Mouse (Mus musculus): Measurements from ENCODE around the gene Zbtb12. TPM values are rescaled to one million over a fixed set of nuclear protein-coding genes. Genes with fewer than 3 reads are reported as not detected.
A peak's percentile ranks its signal among the peaks of the same experiment; 100 is the strongest.

The Zbtb12 gene
- polyA plus RNA-seq, 1 experiment from 2014 or later = 1.1 TPM

DNA sequence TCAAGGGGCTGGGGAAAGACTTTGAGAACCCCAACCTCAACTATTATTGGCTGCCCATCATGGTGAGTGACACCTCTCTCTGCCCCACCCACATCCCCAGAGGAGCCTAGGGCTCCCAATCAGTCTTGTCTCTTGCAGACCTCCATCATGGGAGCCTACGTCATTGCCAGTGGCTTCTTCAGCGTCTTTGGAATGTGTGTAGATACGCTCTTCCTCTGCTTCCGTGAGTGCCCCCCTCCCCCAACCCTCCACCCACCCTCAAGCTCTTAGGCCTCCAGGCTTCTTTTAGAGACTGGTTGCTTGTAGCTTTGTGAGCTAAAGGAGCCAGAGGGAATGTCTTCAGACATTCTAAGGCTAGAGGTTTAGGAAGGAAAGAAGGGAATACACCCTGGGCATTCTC is 49.6 kb downstream of the Zbtb12 start:
- no peaks in the 10 kb centered on the region for H3K9me3 ChIP-seq (replicated peaks; ENCODE audit: control insufficient read depth, low read length)
- H3K4me3 ChIP-seq (replicated peaks; ENCODE audit: low read length) = no peak overlapping the region
- H3K27ac ChIP-seq (ENCODE audit: low read length) = no peak overlapping the region
- peaks cover 7% of the 10 kb centered on the region for H3K4me1 ChIP-seq (ENCODE audit: control insufficient read depth, insufficient read depth, low read length)
- ATAC-seq (ENCODE audit: insufficient read depth, low FRiP score) = no peak
- no peak overlapping the region for H3K9ac ChIP-seq (ENCODE audit: low read length)
- H3K27me3 ChIP-seq (ENCODE audit: control insufficient read depth, insufficient read depth, low read length) = no peaks in the 10 kb centered on the region
- H3K4me2 ChIP-seq (ENCODE audit: low read depth, low read length) = no peak overlapping the region
- H3K36me3 ChIP-seq (ENCODE audit: control insufficient read depth, insufficient read depth, low read length) = no peaks in the 10 kb centered on the region
- 46% methylated on average over 4 of the region's 4 CpGs for WGBS

DNA sequence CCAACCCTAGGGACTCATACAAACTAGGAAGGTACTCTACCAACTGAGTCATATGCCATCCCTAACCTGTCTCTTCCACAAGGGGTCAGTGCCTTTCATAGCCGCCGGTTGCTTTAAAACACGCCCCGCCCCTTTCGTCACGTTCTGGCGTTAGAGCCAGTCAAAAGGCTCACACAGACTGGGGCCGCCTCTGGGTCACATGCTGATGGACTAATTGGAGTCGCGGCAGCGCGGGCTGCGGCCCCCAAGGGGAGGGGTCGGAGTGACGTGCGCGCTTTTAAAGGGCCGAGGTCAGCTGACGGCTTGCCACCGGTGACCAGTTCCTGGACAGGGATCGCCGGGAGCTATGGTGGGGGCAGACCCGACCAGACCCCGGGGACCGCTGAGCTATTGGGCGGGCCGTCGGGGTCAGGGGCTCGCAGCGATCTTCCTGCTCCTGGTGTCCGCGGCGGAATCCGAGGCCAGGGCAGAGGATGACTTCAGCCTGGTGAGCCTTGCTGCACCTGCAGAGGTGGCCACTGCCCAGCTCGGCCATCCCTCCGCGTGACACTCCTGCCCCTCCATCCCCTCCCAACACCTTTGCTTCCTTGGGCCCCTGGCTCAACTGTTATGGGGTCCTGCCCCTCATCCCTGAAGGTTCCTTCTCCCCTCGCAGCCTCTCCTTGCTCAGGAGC is 51.9 kb downstream of the Zbtb12 start, which contains the start of gene Neu1:
Gene Neu1 (plus strand): TSS at position 193 of the 674 bp plus-strand sequence.
- Histone ChIP-seq H3K4me3 (replicated peaks; ENCODE audit: low read length) (peak within 1 kb of the TSS; percentile 83), H3K9ac (ENCODE audit: low read length) (peak within 1 kb of the TSS; percentile 85), H3K27ac (ENCODE audit: low read length) (peak within 1 kb of the TSS; percentile 49), H3K36me3 (ENCODE audit: control insufficient read depth, insufficient read depth, low read length) (no peaks in the 10 kb centered on the region), H3K9me3 (replicated peaks; ENCODE audit: control insufficient read depth, low read length) (no peaks in the 10 kb centered on the region), H3K4me1 (ENCODE audit: control insufficient read depth, insufficient read depth, low read length) (peaks cover 7% of the 10 kb centered on the region), H3K27me3 (ENCODE audit: control insufficient read depth, insufficient read depth, low read length) (no peaks in the 10 kb centered on the region), H3K4me2 (ENCODE audit: low read depth, low read length) (peak within 1 kb of the TSS; percentile 99)
- under 1% methylated on average over 38 of the region's 38 CpGs for WGBS
- ATAC-seq (ENCODE audit: insufficient read depth, low FRiP score) = peak; percentile 97

DNA sequence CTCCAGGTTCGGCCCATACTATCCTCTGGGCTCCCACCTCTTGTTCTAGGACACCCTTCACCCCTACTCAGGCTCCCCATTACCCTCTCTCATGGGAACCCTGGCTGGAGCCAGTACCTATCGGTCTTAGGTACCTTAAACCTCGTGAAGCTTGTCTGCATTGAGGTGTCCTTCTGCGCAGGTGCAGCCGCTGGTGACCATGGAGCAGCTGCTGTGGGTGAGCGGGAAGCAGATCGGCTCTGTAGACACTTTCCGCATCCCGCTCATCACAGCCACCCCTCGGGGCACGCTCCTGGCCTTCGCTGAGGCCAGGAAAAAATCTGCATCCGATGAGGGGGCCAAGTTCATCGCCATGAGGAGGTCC is 52.4 kb downstream of the Zbtb12 start:
- peak overlapping the region; percentile 85 for H3K9ac ChIP-seq (ENCODE audit: low read length)
- H3K27ac ChIP-seq (ENCODE audit: low read length) = peak overlapping the region; percentile 49; the same call in 1 of the 2 replicates
- H3K4me1 ChIP-seq (ENCODE audit: control insufficient read depth, insufficient read depth, low read length) = peaks cover 7% of the 10 kb centered on the region
- H3K4me3 ChIP-seq (replicated peaks; ENCODE audit: low read length) = peak overlapping the region; percentile 83
- no peaks in the 10 kb centered on the region for H3K9me3 ChIP-seq (replicated peaks; ENCODE audit: control insufficient read depth, low read length)
- no peaks in the 10 kb centered on the region for H3K27me3 ChIP-seq (ENCODE audit: control insufficient read depth, insufficient read depth, low read length)
- ATAC-seq (ENCODE audit: insufficient read depth, low FRiP score) = peak; percentile 6; the same call in 1 of the 2 replicates
- 9% methylated on average over 14 of the region's 14 CpGs for WGBS
- no peaks in the 10 kb centered on the region for H3K36me3 ChIP-seq (ENCODE audit: control insufficient read depth, insufficient read depth, low read length)
- H3K4me2 ChIP-seq (ENCODE audit: low read depth, low read length) = peak overlapping the region; percentile 99

DNA sequence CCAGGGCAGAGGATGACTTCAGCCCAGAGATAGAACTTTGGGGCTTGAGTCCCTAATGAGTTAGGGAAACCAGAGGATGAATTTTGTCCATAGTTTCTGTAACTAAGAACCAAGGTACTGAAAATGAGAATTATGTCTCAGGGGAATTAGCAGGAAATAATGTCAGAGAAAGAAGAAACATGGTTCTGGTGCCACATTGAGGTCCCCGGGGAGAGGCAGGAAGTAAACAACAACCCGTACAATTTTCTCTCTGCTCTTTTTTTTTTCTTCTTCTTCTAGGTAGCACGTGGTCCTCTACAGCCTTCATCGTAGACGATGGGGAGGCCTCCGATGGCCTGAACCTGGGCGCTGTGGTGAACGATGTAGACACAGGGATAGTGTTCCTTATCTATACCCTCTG is 53.0 kb downstream of the Zbtb12 start:
- Histone ChIP-seq H3K4me1 (ENCODE audit: control insufficient read depth, insufficient read depth, low read length) (peaks cover 7% of the 10 kb centered on the region), H3K27me3 (ENCODE audit: control insufficient read depth, insufficient read depth, low read length) (no peaks in the 10 kb centered on the region), H3K9ac (ENCODE audit: low read length) (peak overlapping the region; percentile 85), H3K36me3 (ENCODE audit: control insufficient read depth, insufficient read depth, low read length) (no peaks in the 10 kb centered on the region), H3K4me3 (replicated peaks; ENCODE audit: low read length) (peak overlapping the region; percentile 83), H3K27ac (ENCODE audit: low read length) (no peak overlapping the region), H3K4me2 (ENCODE audit: low read depth, low read length) (peak overlapping the region; percentile 99), H3K9me3 (replicated peaks; ENCODE audit: control insufficient read depth, low read length) (no peaks in the 10 kb centered on the region)
- whole genome bisulfite sequencing = 64% methylated on average over 8 of the region's 8 CpGs
- no peak for ATAC-seq (ENCODE audit: insufficient read depth, low FRiP score)

DNA sequence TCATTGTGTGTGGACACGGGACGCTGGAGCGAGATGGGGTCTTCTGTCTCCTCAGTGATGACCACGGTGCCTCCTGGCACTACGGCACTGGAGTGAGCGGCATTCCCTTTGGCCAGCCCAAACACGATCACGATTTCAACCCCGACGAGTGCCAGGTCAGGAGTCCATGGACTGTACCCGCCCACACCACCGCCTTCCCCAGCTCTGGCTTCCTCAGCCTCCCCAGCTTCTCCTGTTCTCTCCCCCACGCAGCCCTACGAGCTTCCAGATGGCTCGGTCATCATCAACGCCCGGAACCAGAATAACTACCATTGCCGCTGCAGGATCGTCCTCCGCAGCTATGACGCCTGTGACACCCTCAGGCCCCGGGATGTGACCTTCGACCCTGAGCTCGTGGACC is 54.7 kb downstream of the Zbtb12 start:
- peaks cover 7% of the 10 kb centered on the region for H3K4me1 ChIP-seq (ENCODE audit: control insufficient read depth, insufficient read depth, low read length)
- 73% methylated on average over 24 of the region's 24 CpGs for WGBS
- no peaks in the 10 kb centered on the region for H3K27me3 ChIP-seq (ENCODE audit: control insufficient read depth, insufficient read depth, low read length)
- no peak overlapping the region for H3K4me3 ChIP-seq (replicated peaks; ENCODE audit: low read length)
- 0 out of 2 replicates have a peak overlapping the region, but pooled peaks have one; percentile 3 for H3K4me2 ChIP-seq (ENCODE audit: low read depth, low read length)
- H3K27ac ChIP-seq (ENCODE audit: low read length) = no peak overlapping the region
- H3K36me3 ChIP-seq (ENCODE audit: control insufficient read depth, insufficient read depth, low read length) = no peaks in the 10 kb centered on the region
- H3K9me3 ChIP-seq (replicated peaks; ENCODE audit: control insufficient read depth, low read length) = no peaks in the 10 kb centered on the region
- H3K9ac ChIP-seq (ENCODE audit: low read length) = no peak overlapping the region
- ATAC-seq (ENCODE audit: insufficient read depth, low FRiP score) = no peak

DNA sequence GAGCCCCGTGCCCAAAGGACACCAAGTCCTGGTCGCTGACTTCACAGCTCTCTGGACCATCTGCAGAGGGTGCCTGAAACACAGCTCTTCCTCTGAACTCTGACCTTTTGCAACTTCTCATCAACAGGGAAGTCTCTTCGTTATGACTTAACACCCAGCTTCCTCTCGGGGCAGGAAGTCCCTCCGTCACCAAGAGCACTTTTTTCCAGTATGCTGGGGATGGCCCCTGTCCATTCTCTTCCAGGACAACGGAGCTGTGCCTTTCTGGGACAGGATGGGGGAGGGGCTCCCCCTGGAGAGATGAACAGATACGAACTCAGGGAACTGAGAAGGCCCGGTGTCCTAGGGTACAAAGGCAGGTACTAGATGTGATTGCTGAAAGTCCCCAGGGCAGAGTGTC is 55.5 kb downstream of the Zbtb12 start:
- Histone ChIP-seq H3K9ac (ENCODE audit: low read length) (0 out of 2 replicates have a peak overlapping the region, but pooled peaks have one; percentile 19), H3K4me2 (ENCODE audit: low read depth, low read length) (no peak overlapping the region)
- WGBS = 46% methylated on average over 8 of the region's 8 CpGs

DNA sequence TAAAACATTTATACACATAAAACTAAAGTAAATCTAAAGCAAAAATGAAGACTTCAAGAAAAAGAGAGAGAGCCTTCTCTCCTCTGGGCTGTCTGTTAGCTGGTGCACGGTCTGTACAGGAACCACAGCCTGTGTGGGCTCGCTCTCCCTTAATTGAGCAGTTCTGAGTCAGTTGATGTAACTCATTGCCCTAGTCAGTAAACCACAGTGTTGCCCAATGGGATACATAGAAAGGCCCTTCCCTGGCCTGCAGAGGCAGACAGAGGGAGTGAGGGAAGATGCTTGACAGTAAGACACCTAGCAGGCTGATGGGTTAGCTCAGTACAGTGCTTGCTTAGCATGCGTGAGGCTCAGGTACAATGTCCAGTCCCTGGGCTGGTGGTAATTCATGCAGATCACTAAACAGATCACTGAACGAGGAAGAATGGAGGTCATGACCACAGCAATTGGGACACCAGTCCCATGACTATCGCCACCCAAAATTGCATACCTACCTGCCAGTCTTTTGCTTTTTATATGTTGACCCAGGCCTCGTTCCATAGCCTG is 58.8 kb downstream of the Zbtb12 start:
- H3K27me3 ChIP-seq (ENCODE audit: control insufficient read depth, insufficient read depth, low read length) = no peaks in the 10 kb centered on the region
- 85% methylated on average over 6 of the region's 6 CpGs for WGBS
- no peaks in the 10 kb centered on the region for H3K9me3 ChIP-seq (replicated peaks; ENCODE audit: control insufficient read depth, low read length)
- no peaks in the 10 kb centered on the region for H3K36me3 ChIP-seq (ENCODE audit: control insufficient read depth, insufficient read depth, low read length)
- no peak overlapping the region for H3K4me2 ChIP-seq (ENCODE audit: low read depth, low read length)
- H3K4me3 ChIP-seq (replicated peaks; ENCODE audit: low read length) = no peak overlapping the region
- H3K4me1 ChIP-seq (ENCODE audit: control insufficient read depth, insufficient read depth, low read length) = no peaks in the 10 kb centered on the region
- ATAC-seq (ENCODE audit: insufficient read depth, low FRiP score) = no peak
- no peak overlapping the region for H3K27ac ChIP-seq (ENCODE audit: low read length)
- no peak overlapping the region for H3K9ac ChIP-seq (ENCODE audit: low read length)

More for the DNA sequence above, 55.5 kb downstream of the Zbtb12 start:
- Histone ChIP-seq H3K4me1 (ENCODE audit: control insufficient read depth, insufficient read depth, low read length) (peaks cover 7% of the 10 kb centered on the region), H3K27me3 (ENCODE audit: control insufficient read depth, insufficient read depth, low read length) (no peaks in the 10 kb centered on the region), H3K36me3 (ENCODE audit: control insufficient read depth, insufficient read depth, low read length) (no peaks in the 10 kb centered on the region), H3K9me3 (replicated peaks; ENCODE audit: control insufficient read depth, low read length) (no peaks in the 10 kb centered on the region), H3K4me3 (replicated peaks; ENCODE audit: low read length) (no peak overlapping the region), H3K27ac (ENCODE audit: low read length) (no peak overlapping the region)
- no peak for ATAC-seq (ENCODE audit: insufficient read depth, low FRiP score)

DNA sequence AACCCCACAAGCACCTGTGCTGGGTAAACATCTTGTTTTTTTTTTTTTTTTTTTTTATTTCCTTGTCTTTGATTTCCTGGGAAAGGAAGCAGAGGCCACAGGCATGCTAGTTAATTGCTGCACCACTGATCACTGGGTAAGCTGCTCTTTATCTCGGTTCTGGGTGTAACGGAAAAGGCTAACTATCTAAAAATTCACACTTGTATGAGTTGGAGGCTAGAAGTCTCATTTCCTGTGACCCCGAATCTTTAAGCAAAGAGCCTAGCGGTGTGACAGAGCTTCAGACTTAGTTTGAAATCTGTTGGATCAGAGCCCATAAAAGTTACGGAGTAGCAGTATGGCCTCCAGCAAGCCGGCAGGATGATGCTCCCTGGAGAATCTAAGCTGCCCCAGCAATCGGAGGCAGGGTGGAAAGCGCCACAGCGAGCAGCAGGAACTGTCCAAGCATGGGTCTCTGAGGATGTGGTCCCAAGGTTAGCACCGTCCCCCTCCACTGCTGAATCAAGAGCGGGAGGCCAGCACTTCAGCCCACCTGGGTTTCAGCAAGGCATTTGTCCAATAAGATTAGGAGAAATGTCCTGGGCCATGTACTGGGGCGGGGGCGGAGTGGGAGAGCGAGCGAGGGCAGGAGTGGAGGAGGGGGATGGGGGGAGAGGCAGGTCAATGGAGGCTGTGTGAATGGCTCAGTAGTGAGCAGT is 62.2 kb downstream of the Zbtb12 start:
- ATAC-seq (ENCODE audit: insufficient read depth, low FRiP score) = no peak

More for the DNA sequence above, 62.2 kb downstream of the Zbtb12 start:
- peak overlapping the region; percentile 19; the same call in 1 of the 2 replicates for H3K27ac ChIP-seq (ENCODE audit: low read length)
- H3K27me3 ChIP-seq (ENCODE audit: control insufficient read depth, insufficient read depth, low read length) = no peaks in the 10 kb centered on the region
- peak overlapping the region; percentile 50 for H3K4me2 ChIP-seq (ENCODE audit: low read depth, low read length)
- 10% methylated on average over 15 of the region's 15 CpGs for WGBS
- H3K9me3 ChIP-seq (replicated peaks; ENCODE audit: control insufficient read depth, low read length) = no peaks in the 10 kb centered on the region
- peak overlapping the region; percentile 26 for H3K4me3 ChIP-seq (replicated peaks; ENCODE audit: low read length)
- no peaks in the 10 kb centered on the region for H3K36me3 ChIP-seq (ENCODE audit: control insufficient read depth, insufficient read depth, low read length)
- H3K4me1 ChIP-seq (ENCODE audit: control insufficient read depth, insufficient read depth, low read length) = no peaks in the 10 kb centered on the region
- H3K9ac ChIP-seq (ENCODE audit: low read length) = peak overlapping the region; percentile 63
